Mouse (Mus musculus) megakaryocyte progenitor cell, adult 5-6 weeks (primary cell): ENCODE measurements around the gene Gatm. TPM values are rescaled to one million over a fixed set of nuclear protein-coding genes. Genes with fewer than 3 reads are reported as not detected.

Source experiments
- ATAC-seq: replicated peaks from 2 replicates; pipeline ENCODE4 v1.8.0; 2016; ENCODE audit warnings: mild to moderate bottlenecking, moderate TSS enrichment, inconsistent platforms; ENCODE audit not compliant: poor library complexity
- total RNA-seq, 2 experiments: library from RNA; stranded (forward) in 1 of 2; stranded (reverse) in 1 of 2; fragments of 157-497, 149-512 nt in 1 of 2; fragments of 200-1000 nt in 1 of 2; gene quantifications; 2 replicates each; pipeline versions ENCODE4 v1.2.3 to v1.2.4; 2015 to 2017

Gatm gene
- total RNA-seq, 2 experiments from 2014 or later: 133 to 209 TPM

- no peak for ATAC-seq
These were observed 5.1 kb upstream of the Gatm start for GRCm38 (mm10) chr2:122616237-122616636.

DNA sequence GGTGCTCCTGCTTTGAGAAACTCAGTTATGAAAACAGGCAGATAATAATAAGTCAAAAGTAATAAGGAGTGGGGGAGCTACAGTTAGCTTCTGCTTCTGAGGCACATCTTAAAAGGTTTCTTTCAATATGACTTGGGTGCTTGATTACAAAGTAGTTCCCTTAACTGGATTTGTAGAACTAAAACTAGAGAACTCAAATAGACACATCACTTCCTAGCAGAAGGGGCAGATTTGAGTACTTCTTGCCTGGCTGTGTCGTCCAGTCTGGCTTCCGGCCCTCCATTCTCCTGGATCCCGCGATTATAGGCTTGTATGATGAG lies 511 bp upstream of the Gatm start:
- ATAC-seq: no peak; the same call in 1 of the 2 replicates

- ATAC-seq: no peak
These were observed 2.3 kb downstream of the Gatm start for GRCm38 (mm10) chr2:122608820-122609219.

DNA sequence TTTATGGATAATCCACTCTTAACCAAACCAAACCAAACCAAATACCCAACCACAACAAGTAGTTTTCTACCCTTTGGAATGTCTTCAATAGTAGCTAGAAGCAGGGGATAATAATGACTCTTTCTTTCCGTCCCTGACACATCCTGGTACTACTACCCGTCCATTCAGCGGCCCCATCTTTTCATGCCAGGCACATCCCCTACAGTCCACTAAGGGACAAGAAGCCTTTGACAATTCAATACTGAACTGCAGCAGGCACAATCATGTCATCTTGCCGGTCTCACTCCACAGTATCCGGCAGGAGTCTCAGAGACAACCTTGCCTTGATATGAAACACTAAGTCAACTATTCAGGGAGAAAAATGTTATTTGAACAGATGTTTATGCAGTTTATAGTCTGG lies 5.3 kb downstream of the Gatm start:
- no peak for ATAC-seq

GRCm38 (mm10) chr2:122601354-122601753 lies 9.7 kb downstream of the Gatm start:
- no peak for ATAC-seq

- no peak for ATAC-seq
These were observed 11.4 kb downstream of the Gatm start for GRCm38 (mm10) chr2:122599736-122600135.

DNA sequence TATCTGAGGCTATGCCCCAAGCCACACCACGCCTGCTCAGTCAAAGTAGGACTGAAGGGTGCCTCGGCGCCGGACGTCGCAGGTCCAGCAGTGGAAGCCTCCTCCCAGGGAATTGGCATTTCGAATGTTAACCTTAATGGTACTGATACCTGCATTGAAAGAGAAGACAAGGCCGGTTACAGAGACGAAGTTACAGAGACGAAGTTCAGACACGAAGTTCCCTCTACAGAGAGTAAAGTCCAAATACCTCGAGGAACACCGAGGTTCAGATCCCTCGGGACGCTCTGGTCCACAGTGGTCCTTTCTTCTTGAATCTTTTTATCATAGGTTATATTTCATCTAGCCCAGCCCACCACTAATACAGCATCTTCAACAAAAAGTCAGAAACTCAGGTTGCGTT lies 15.6 kb downstream of the Gatm start:
- no peak for ATAC-seq

DNA sequence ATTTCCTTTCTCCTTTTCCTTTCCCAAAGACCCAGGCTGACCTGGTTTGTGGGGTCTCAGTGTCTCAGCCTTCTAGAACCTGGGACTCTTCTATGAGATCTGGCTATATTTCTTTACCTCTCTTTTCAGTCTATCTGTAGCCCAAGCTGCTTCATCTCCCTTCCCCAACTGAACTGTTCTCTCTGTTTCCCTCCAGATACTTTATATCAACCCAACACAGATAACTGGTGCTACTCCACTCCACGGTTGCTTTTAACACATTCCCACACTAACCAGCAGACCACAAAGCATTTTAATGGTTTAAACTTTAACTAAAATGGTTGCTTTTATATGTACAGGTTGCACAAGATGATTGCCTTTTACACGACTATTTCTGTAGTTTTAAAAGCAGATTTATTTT lies 19.9 kb downstream of the Gatm start:
- ATAC-seq: peak; percentile 90

- ATAC-seq: no peak
These were observed 20.8 kb downstream of the Gatm start for GRCm38 (mm10) chr2:122590351-122590750.

GRCm38 (mm10) chr2:122587861-122588519 lies 23.1 kb downstream of the Gatm start:
- no peak for ATAC-seq

GRCm38 (mm10) chr2:122586258-122586657 lies 24.8 kb downstream of the Gatm start:
- peak; percentile 74 for ATAC-seq

- ATAC-seq: no peak
These were observed 28.8 kb downstream of the Gatm start for GRCm38 (mm10) chr2:122582324-122582723.

DNA sequence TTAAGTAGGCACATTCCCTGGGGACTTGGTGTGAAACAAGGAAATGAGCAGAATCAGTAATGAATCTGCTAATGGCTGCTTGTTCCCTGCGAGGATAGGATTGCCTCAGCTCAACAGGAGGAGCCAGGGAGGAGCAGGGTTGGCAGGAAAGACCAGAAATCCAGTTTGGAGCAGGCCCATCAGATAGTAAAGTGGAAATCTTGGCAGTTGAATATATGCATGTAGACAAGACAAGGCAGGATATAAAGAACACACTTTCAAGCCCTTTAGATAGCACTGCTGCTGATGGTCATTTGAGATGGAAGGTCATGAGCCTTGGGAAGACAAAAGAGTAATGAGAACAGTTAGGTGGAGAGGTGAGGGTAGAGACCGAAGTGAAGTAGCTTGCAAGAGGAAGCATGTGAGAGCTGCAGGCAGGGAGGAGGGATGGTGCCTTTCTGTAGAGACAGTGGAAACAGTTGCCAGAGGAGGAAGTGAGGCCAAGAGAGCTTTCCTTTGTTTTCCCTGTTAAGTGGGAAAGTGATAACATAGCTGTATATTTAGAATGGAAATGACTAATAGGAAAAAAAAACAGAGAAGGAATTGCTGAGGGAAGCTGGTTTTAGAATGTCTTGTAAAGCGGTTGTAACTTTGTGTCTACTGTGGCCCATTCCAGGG lies 29.6 kb downstream of the Gatm start:
- ATAC-seq: peak; percentile 60; the same call in 1 of the 2 replicates

- no peak for ATAC-seq
These were observed 30.7 kb downstream of the Gatm start for GRCm38 (mm10) chr2:122580426-122580825.

GRCm38 (mm10) chr2:122577316-122577715 lies 33.8 kb downstream of the Gatm start:
- ATAC-seq: no peak

DNA sequence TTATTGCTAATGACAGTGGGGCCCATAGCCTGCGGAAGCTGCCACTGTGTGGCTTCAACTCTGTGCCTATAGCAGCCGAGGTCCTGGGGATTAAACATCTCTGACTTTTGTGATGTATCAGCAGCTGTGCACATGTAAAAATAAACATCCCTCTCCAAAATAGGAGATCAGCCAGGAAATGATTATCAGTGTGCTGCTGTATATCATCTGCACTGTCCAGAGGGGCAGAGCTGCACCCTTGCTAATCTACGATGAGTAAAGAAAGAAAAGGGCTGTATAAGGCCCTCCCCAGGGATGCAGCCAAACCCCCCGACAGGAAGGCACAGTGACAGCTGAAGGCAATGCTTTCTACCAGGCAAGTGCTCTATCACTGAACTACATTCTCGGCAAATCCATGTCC lies 34.8 kb downstream of the Gatm start:
- peak; percentile 19; the same call in 1 of the 2 replicates for ATAC-seq

GRCm38 (mm10) chr2:122575470-122575869 lies 35.6 kb downstream of the Gatm start:
- no peak for ATAC-seq

DNA sequence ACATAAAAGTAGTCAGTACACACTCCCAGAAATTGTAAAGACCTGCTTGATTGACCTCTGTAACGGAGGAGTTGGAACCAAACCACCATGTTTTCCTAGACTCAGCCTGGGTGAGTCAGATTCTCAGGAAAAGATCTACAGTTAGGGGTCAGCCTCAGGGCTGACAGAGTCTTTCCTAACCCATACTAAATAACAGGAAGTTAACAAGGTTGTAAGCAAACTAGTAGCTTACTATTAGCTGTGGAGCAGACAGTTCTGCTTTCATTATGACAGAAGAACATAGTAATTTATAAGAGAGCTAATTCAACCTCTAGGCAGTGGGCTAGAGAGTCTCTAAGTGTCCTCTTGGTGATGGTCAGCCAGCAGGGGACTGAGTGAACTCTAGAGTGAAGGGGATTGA lies 38.7 kb downstream of the Gatm start:
- peak; percentile 86 for ATAC-seq

GRCm38 (mm10) chr2:122571326-122571725 lies 39.8 kb downstream of the Gatm start:
- ATAC-seq: no peak

- no peak for ATAC-seq
These were observed 40.7 kb downstream of the Gatm start for GRCm38 (mm10) chr2:122570430-122570829.

- peak; percentile 88 for ATAC-seq
These were observed 41.7 kb downstream of the Gatm start for GRCm38 (mm10) chr2:122569439-122569838.

DNA sequence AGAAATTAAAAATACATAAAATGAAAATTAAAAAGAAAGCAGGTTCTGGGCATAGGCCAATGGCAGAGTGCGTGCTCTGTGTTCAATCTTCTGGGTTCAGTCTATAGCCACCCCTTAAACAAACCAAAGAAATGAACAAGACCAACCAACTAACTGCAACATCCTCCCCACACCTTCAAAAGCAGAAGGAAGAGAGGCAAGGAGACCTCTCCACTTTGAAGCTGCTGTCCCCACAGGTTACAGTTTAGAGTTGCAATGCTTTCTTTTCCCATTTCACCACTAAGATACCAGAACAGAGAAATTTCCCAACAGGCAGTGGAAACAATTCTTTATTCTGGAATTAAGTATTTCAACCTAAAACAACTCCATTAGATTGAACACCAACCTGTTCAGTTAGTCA lies 48.9 kb downstream of the Gatm start:
- peak; percentile 64 for ATAC-seq

- peak; percentile 93 for ATAC-seq
These were observed 49.9 kb downstream of the Gatm start for GRCm38 (mm10) chr2:122561221-122561620.
